In the genomic region with DNA sequence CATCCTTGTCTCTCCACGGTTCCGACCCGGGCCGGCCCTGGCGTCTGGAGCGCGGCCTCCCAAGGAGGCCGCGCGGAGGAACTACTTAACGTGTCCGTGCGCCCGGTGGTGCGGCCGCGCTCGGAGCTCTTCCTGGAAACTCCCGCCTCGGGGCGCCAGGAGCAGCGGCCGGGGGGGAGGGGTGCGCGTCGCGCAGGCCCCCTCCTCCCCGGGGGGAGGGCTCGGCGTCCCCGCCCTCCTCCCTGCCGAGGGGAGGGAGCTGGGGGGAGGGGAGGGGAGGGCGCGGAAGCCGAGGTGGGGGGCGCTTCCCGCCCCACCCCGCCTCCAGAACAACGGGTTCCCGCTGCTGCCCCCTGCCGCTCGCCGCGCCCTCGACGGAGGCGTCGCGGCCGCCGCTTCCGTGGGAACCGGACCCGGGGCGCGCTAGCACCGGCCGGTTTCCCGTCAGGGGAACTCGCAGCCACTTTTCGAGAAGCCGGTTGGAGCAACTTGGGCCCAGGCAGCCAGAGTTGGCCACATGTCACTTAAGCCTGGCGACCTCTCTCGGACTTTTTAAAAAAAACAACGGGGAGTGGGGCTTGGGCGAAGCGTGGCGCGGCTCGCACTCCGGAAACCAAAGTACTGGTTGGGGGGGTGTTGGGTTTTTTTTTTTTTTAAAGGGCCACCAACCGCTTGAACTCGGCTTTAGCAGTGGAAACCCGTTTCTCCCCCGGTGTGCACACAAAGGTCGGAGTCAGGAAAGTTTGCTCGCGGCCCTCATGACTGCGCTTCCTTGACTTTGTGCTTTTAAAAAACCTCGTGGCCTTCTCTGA, we compare ENCODE assay signal across 8 mouse cellular contexts. TPM values are rescaled to one million over a fixed set of nuclear protein-coding genes. Genes with fewer than 3 reads are reported as not detected.
A peak's percentile ranks its signal among the peaks of the same experiment; 100 is the strongest.
DNase-seq lines count a peak whose midpoint lies in the region; ATAC-seq and TF ChIP-seq lines count a peak whose summit lies in the region.

No protein-coding gene starts in this region.

- peak overlapping the region; percentile 69 for H3K9ac ChIP-seq in lung, embryonic 15.5 days

- peak overlapping the region; percentile 76 for H3K4me3 ChIP-seq in lung, embryonic 15.5 days
- peak overlapping the region; percentile 99 for H3K4me3 ChIP-seq in olfactory bulb, adult 2 months (ENCODE audit: insufficient read depth, low read depth, low read length)

- peak; percentile 55 for ATAC-seq in frontal cortex, adult (ENCODE audit: low TSS enrichment)
- peak; percentile 38 to 55 for ATAC-seq in hematopoietic stem cell, adult 5-6 weeks (replicated peaks in 1 of 2; ENCODE audit: insufficient read depth in 1 of 2, low FRiP score in 2 of 2, low TSS enrichment in 1 of 2, low read depth in 1 of 2, poor library complexity in 2 of 2, severe bottlenecking in 2 of 2)
- peak; percentile 62 for ATAC-seq in lung, embryonic 15.5 days (ENCODE audit: borderline replicate concordance, extremely low read depth, low FRiP score, low TSS enrichment)

- H3K4me1 ChIP-seq in lung, embryonic 15.5 days, result peaks cover 24% of the 10 kb centered on the region
- H3K4me1 ChIP-seq in olfactory bulb, adult 2 months (ENCODE audit: control insufficient read depth, insufficient read depth, low read length), result no peaks in the 10 kb centered on the region

- no peaks in the 10 kb centered on the region for H3K9me3 ChIP-seq in lung, embryonic 15.5 days

- TF ChIP-seq POLR2A in olfactory bulb, adult 2 months (IDR thresholded peaks at IDR 0.05; ENCODE audit: insufficient read depth, low read depth, low read length), result no peak; the same call in 1 of the 2 replicates

- 0% methylated on average over 65 of the region's 80 CpGs for WGBS in lung, embryonic 15.5 days
- 1% methylated on average over 69 of the region's 80 CpGs for WGBS in olfactory bulb, adult 2 months

- H3K36me3 ChIP-seq in lung, embryonic 15.5 days, result no peaks in the 10 kb centered on the region

- peak overlapping the region; percentile 100 for H3K27ac ChIP-seq in lung, embryonic 15.5 days
- peak overlapping the region; percentile 98 for H3K27ac ChIP-seq in olfactory bulb, adult 2 months (ENCODE audit: insufficient read depth, low read depth, low read length)

- no peaks in the 10 kb centered on the region for H3K27me3 ChIP-seq in lung, embryonic 15.5 days

- peak overlapping the region; percentile 66 for H3K4me2 ChIP-seq in lung, embryonic 15.5 days

- DNase-seq in MEL-GATA-1-ER (ENCODE audit: extremely low read depth, low read depth), result peak; percentile 71
- DNase-seq in cerebellum, adult 8-10 months, result peak; percentile 68
- DNase-seq in layer of hippocampus, adult 9-10 months (ENCODE audit: low spot score), result peak; percentile 54
- DNase-seq in thymus, adult 18-20 months, result peak; percentile 81 to 82

- peak; percentile 49; the same call in 1 of the 2 replicates for TF ChIP-seq CTCF in olfactory bulb, adult 2 months (IDR thresholded peaks at IDR 0.05; ENCODE audit: insufficient read depth, low read depth, low read length)

RNA-seq across cellular contexts. Expression of a gene that starts 57.6 kb away (rescaled TPM):
- total RNA-seq in hematopoietic stem cell, adult 5-6 weeks (2017), result 40.4 and 47.2 TPM in 2 replicates
- polyA plus RNA-seq in lung, embryonic 15.5 days (2015; fragmentation: Nextera tagmentation; extraction: Ambion mirVana), result 26.9 and 29.4 TPM in 2 replicates
- 655 TPM in 1 of 2 replicates, not detected in the other for polyA plus RNA-seq in olfactory bulb, adult 2 months (2012; ENCODE audit: insufficient read depth, insufficient read length, low replicate concordance, missing spikeins)

Comparison
In these comparisons a context has a peak if more than half of its experiments do, and no peak if none do; other contexts are left out.
1. Peak in every context shown above with its lines: DNase-seq, ATAC-seq, H3K4me3 ChIP-seq and H3K27ac ChIP-seq.